Mouse (Mus musculus) right cerebral cortex, adult 18-20 months (tissue): ENCODE results near the gene Panx2.
A peak's percentile ranks its signal among the peaks of the same experiment; 100 is the strongest.

ENCODE experiments used
- DNase-seq: peaks from one replicate; pipeline ENCODE4 v3.0.0; 2022; ENCODE audit warnings: mixed read lengths

Gene Panx2

DNA sequence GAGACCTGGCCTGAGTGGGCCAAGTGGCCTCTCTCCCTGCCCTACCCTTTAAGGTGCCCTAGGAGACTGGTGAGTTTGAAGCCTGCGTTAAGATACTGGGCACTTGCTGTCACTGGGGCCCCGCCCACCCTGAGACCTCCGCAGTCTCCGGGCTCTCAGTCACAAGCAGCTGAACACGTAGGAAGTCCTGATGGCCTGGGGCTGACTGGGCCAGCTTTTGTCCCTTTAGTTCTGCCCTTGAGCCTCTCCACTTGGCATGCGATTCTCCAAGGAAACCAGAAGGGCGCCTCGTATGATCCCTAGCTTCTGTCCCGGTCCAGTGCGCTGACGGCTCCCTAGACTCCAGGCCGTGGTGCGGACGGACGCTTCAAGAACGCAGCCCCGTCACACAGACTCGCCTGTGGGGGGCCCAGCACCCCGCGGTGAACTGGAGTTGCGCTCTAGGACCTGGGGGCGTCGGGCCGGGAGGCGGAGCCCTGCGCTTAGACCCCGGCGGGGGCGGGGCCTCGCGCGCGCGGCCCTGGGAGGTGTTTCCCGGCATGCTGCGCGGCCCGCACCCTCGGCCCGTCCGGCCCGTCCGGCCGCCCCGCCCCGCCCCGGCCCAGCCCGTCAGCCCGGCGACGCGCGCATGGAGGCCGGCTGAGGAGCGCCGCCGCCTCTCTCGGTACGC is 16.1 kb downstream of the Panx2 start:
- DNase-seq, result peak; percentile 89

DNA sequence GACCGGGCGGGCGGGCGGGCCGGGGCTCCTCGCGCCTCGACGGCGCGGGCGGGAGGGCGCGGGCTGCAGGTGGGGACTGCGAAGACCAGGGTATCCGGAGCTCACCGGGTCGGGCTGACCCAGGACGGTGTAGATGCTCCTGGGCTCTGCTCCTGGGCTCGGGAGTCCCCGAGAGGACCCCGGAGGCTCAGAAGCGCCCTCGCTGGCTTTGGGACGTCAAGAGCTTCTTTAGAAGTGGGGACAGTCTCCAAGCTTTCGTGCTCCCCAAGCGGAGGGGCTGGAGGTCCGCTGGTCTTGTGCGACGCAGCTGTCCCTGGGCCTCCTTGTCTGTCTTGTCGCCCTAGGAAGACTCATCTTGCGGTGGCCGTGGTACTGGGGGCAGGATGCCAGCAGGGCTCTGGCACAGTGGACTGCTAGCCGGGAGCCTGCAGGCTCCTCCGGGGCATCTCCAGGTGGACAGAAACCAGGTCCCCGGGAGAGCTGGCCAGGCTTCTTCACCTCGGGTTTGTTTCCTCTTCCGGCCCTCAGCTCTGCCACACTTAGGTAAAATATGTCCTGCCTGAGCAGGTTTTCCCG is 16.7 kb downstream of the Panx2 start:
- peak; percentile 42 for DNase-seq

DNA sequence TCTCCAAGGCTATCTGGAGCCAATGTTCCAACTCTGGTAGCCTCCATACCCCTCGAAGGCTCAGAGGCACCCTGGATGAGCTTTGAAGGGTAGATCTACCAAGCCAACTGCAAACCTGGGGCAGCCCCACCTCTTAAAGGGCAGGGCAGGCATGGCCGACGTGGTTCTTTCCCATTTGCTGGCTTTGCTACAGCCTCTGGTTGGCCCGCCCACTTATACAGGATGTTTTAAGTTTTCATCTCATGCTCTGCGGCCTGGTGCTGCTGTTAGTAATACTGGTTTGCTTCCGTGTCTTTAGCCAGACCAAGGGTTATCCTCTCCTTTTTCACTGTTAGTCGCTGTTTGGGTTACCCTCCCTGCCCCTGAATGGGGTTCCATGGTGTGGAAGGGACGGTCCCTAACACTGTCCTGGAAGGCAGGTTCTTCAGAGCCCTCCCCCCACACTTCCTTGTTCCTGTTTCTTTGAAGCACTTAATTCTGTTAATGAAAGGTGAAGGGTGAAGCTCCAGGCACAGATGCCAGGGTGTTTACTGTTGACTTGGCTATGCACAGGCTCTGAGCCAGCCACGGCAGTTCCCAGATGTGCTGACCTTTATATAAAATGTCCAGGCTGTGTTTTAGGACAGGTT is 18.8 kb downstream of the Panx2 start:
- no peak for DNase-seq

- no peak for DNase-seq
These were observed 24.4 kb downstream of the Panx2 start for GRCm38 (mm10) chr15:89083906-89084305.

DNA sequence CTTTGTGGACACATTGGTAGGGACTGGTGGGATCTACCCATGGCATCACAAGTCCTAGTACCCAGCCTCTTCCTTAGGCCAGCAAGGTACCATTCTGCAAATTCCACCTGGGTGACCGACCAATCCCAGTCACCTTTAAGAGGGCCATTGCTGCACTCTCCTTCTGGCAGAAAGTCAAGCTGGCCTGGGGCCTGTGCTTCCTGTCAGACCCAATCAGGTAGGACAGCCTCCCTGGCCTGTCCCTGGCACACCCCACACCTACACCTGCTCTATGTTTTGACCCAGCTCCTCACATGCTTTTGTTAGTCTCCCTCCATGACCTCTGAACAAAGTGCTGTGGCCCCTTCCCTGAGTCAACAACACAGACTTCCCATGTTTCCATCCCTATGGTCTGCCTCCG is 25.3 kb downstream of the Panx2 start:
- no peak for DNase-seq

DNA sequence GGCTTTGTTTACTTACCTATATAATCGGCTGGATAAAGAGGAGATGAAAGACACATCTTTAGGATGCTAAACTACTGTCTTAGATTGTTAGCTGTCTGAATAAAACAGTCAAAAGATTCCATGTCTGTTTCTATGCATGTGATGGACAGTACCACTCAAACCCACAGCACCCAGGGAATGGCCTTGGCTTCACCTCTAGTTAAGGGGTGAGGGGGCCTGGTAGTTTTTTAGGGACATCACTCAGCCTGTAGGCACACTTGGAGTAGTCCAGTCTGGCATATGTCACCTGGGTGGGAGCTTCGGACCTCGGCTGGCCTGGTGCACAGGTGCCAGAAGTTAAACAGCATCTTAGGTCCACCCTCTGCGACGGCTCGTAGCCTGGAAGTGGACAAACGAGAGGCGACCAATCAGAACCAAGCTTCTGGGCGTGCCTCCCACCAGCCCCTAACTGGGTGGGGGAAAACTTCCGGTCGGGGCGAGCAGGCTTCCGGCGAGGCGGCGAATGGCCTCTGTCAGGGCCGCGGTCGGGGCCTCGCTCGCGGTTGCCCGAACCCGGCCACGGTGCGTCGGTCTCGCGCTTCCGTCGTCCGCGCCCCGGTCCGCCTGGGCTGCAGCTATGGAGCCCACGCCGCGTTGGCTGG is 29.2 kb downstream of the Panx2 start, which contains the start of gene Selenoo:
Gene Selenoo, plus strand, starts transcription at position 478 of the 641 bp plus-strand sequence.
- peak; percentile 95 for DNase-seq

- DNase-seq, result no peak
These were observed 29.9 kb downstream of the Panx2 start for GRCm38 (mm10) chr15:89089248-89090051.

GRCm38 (mm10) chr15:89090662-89091061 is 31.1 kb downstream of the Panx2 start:
- peak; percentile 47 for DNase-seq

GRCm38 (mm10) chr15:89092181-89092580 is 32.6 kb downstream of the Panx2 start:
- no peak for DNase-seq

- no peak for DNase-seq
These were observed 37.9 kb downstream of the Panx2 start for GRCm38 (mm10) chr15:89097450-89097849.

DNA sequence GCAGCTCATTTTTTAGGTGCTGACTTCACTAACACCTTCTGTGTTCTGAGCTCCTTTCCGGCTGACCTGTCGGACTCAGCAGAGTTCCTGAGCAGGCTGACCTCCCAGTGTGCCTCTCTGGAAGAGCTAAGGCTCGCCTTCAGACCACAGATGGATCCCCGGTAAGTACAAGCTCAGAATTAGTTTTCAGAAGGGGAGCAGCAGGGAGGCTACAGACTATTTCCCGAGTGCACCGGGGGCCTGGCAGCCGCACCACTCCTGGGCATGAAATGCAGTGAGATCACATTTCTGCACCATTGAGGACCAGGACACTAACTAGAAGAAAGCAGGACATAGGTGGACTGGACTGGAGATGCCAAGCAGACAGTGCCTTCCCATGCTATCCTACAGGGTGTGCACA is 39.1 kb downstream of the Panx2 start:
- DNase-seq, result no peak

GRCm38 (mm10) chr15:89100823-89101222 is 41.3 kb downstream of the Panx2 start:
- no peak for DNase-seq

DNA sequence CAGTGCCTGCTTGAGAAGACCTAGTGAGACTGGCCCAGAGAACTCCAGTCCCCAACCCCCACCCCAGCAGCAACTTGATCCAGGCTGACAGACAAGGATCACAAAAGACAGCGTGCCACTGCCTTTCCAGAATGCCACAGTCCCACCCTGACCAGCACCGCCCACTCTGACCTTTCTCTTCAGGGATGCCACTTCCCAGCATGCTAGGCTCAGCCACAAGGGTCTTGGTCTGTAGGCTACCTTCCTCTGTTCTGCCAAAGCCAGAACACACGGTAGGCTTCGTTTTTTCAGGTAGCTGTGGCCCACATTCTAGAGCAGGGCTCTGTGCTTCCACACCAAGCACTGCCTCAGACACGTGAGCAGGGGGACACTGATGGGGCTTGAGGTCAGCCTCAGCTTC is 43.1 kb downstream of the Panx2 start:
- DNase-seq, result no peak

DNA sequence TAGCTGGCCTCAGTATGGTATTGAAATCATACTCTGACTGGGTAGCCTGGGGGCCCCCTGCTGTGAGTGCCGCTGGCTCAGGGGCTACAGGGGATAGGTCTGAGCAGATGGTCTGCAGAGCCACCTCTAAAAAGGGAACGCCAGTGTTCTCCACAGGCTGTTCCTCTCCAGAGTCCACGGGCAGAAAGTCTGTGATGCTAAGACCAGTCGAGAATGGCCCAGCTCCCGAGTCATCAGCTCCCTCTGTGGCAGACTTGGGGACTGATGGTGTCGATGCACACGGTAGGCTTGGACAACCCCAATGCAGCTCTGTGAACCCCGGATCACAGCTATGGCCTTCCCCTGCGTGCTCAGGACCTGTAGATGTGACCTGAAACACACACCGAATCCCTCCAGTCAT is 44.4 kb downstream of the Panx2 start:
- no peak for DNase-seq

DNA sequence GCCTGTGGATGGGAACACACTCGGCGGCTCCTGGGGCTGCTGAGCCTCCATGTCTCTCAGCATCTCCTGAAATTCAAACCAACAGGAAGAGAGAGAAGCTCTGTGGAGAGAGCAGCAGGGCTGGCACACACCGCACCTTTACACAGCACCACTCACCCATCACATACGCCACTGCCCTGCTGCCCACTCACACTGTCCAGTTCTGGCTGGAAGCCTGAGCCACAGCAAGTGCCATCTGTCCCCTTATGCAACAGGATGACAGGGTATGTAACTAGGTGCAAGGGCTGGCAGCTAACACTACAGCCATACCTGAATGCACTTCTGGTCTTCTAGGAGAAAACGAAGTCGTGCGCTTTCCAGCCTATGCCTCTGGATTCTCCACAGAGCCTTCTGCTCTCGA is 44.9 kb downstream of the Panx2 start:
- peak; percentile 73 for DNase-seq

GRCm38 (mm10) chr15:89106073-89106472 is 46.5 kb downstream of the Panx2 start:
- DNase-seq, result peak; percentile 77

DNA sequence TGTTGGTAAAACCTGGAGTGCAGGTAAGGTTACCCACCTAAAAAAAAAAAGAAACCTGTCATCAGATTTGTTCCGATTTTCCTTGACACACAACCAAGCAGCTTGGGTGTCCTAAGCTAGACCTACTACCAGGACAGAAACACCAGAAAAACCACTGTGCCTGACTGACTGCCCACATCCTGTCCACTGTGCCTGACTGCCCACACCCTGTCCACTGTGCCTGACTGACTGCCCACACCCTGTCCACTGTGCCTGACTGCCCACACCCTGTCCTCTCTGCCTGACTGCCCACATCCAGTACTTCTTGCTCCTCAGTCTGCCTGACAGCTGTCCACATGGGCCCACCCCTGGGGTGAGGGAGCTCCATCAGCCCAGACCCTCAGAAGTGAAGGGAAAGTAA is 47.4 kb downstream of the Panx2 start:
- DNase-seq, result no peak

DNA sequence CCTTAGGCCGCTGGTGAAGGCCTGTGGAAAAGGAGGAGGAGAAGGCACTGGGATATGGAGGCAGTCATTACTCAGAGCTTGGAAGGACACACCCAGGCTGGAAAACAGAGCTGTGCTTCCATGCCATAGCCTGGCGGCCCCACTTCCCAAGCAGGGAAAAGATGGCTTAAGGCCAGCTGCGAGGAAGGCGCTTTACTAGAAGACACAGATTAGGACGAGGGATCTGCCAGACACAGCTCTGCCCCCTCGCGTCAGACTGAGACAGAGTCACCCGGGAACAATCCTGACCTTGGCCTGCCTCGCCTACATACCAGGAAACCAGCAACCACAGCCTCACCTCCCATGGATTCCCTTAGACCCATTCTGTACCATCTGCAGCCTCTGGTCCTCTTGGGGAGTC is 50.6 kb downstream of the Panx2 start:
- no peak for DNase-seq

- DNase-seq, result no peak
These were observed 58.5 kb downstream of the Panx2 start for GRCm38 (mm10) chr15:89118007-89118406.

- DNase-seq, result peak; percentile 96
These were observed 63.3 kb downstream of the Panx2 start, which contains the start of gene Tubgcp6 for GRCm38 (mm10) chr15:89122649-89123366. Gene Tubgcp6 (minus strand): TSS chr15:89123112.
